Comparison of ENCODE assay signal across 28 mouse cellular contexts in genomic region chr6:38364121-38364520, GRCm38 (mm10). TPM values are rescaled to one million over a fixed set of nuclear protein-coding genes. Genes with fewer than 3 reads are reported as not detected.
DNase-seq lines count a peak whose midpoint lies in the region; ATAC-seq and TF ChIP-seq lines count a peak whose summit lies in the region.
"Had no signal": no experiment of that assay in that cellular context is flagged by ENCODE, and none has a peak within 500 bp of the region (broad histone marks: within the 10 kb centered on the region; RNA-seq: fewer than 3 reads in every experiment).

No protein-coding gene starts in this region.

- TF ChIP-seq EP300 in ES-Bruce4 (IDR thresholded peaks at IDR 0.05; ENCODE audit: insufficient read depth, low read depth, low read length), result no peak

- no peak overlapping the region for H3K9ac ChIP-seq in hindbrain, embryonic 12.5 days
- no peak overlapping the region for H3K9ac ChIP-seq in ES-Bruce4 (ENCODE audit: low read depth, poor library complexity, severe bottlenecking)
- H3K9ac ChIP-seq: forebrain, embryonic 13.5 days; heart, embryonic 13.5 days; hindbrain, embryonic 14.5 days had no signal

- no peak overlapping the region for H3K4me2 ChIP-seq in hindbrain, embryonic 12.5 days (replicated peaks)
- H3K4me2 ChIP-seq: forebrain, embryonic 13.5 days; heart, embryonic 13.5 days; hindbrain, embryonic 14.5 days had no signal

- H3K36me3 ChIP-seq in hindbrain, embryonic 10.5 days, result no peaks in the 10 kb centered on the region
- no peaks in the 10 kb centered on the region for H3K36me3 ChIP-seq in hindbrain, embryonic 12.5 days
- H3K36me3 ChIP-seq in ES-Bruce4 (ENCODE audit: control insufficient read depth, insufficient read depth, low read length, poor library complexity, severe bottlenecking), result no peaks in the 10 kb centered on the region
- H3K36me3 ChIP-seq: forebrain, embryonic 10.5 days; G1E; heart, embryonic 13.5 days had no signal

- H3K4me3 ChIP-seq in hindbrain, embryonic 10.5 days, result no peak overlapping the region
- H3K4me3 ChIP-seq in hindbrain, embryonic 12.5 days, result no peak overlapping the region
- H3K4me3 ChIP-seq in ES-Bruce4 (ENCODE audit: low read depth, low read length), result no peak overlapping the region
- H3K4me3 ChIP-seq: forebrain, embryonic 10.5 days; forebrain, embryonic 13.5 days; heart, embryonic 13.5 days had no signal

- H3K27ac ChIP-seq in hindbrain, embryonic 10.5 days, result peak overlapping the region; percentile 70
- no peak overlapping the region for H3K27ac ChIP-seq in hindbrain, embryonic 12.5 days
- H3K27ac ChIP-seq in ES-Bruce4 (ENCODE audit: insufficient read depth, low read length), result peak overlapping the region; percentile 66
- H3K27ac ChIP-seq: forebrain, embryonic 10.5 days; forebrain, embryonic 13.5 days; heart, embryonic 13.5 days; hindbrain, embryonic 14.5 days had no signal

- no peak for ATAC-seq in hindbrain, embryonic 12.5 days (ENCODE audit: low FRiP score)
- ATAC-seq: activated CD4-positive, CD25-positive, alpha-beta regulatory T cell, adult 4 months; CD4-positive, CD25-positive, alpha-beta regulatory T cell, adult 4 months; forebrain, embryonic 13.5 days; forebrain, embryonic 16.5 days; intestine, postnatal 0 days; Patski had no signal

- H3K4me1 ChIP-seq in hindbrain, embryonic 10.5 days (replicated peaks), result peaks cover 12% of the 10 kb centered on the region
- no peaks in the 10 kb centered on the region for H3K4me1 ChIP-seq in hindbrain, embryonic 12.5 days
- H3K4me1 ChIP-seq in ES-Bruce4 (ENCODE audit: control insufficient read depth, insufficient read depth, low read length), result peaks cover 3% of the 10 kb centered on the region
- H3K4me1 ChIP-seq: forebrain, embryonic 10.5 days; forebrain, embryonic 13.5 days; heart, embryonic 13.5 days had no signal

- TF ChIP-seq CTCF in ES-Bruce4 (IDR thresholded peaks at IDR 0.05; ENCODE audit: low read depth, low read length), result no peak

- H3K27me3 ChIP-seq in hindbrain, embryonic 10.5 days (ENCODE audit: insufficient read depth, poor library complexity, severe bottlenecking), result no peaks in the 10 kb centered on the region
- no peaks in the 10 kb centered on the region for H3K27me3 ChIP-seq in hindbrain, embryonic 12.5 days
- no peaks in the 10 kb centered on the region for H3K27me3 ChIP-seq in ES-Bruce4 (ENCODE audit: control insufficient read depth, insufficient read depth, low read length, poor library complexity, severe bottlenecking)
- H3K27me3 ChIP-seq: heart, embryonic 13.5 days; Patski had no signal

- no peak for TF ChIP-seq POLR2A in ES-Bruce4 (IDR thresholded peaks at IDR 0.05; ENCODE audit: insufficient read depth, low read length)

- H3K9me3 ChIP-seq in hindbrain, embryonic 10.5 days, result no peaks in the 10 kb centered on the region
- H3K9me3 ChIP-seq in hindbrain, embryonic 12.5 days (replicated peaks), result no peaks in the 10 kb centered on the region
- peaks cover 8% of the 10 kb centered on the region for H3K9me3 ChIP-seq in ES-Bruce4 (replicated peaks; ENCODE audit: control insufficient read depth, insufficient read depth, low read length, poor library complexity, severe bottlenecking)
- H3K9me3 ChIP-seq: forebrain, embryonic 10.5 days; forebrain, embryonic 13.5 days; heart, embryonic 13.5 days had no signal

- DNase-seq in hindbrain, embryonic 10.5 days (ENCODE audit: low spot score), result peak; percentile 16
- DNase-seq in ES-CJ7 (ENCODE audit: low read depth, low spot score), result peak; percentile 69
- DNase-seq in retina, embryonic 14.5 days (ENCODE audit: low spot score), result peak; percentile 42
- DNase-seq in testis, postnatal 10 days (ENCODE audit: low spot score), result no peak
- no peak for DNase-seq in cerebellum, adult 18-20 months
- DNase-seq: adrenal gland, adult 8-10 months; adrenal gland, postnatal 25 days; cerebellum, adult 2 months; cerebellum, adult 9-11 months; cerebellum, postnatal 25 days; embryo, embryonic 11 days; gastrocnemius, postnatal 10 days; heart, adult 18-20 months; heart, postnatal 14 days; heart, postnatal 4 days; kidney, adult 2 months had no signal

RNA-seq across cellular contexts. Expression of gene Zc3hav1, which starts 9.7 kb away (rescaled TPM):
- 2.2 and 2.4 TPM in 2 replicates for polyA plus RNA-seq in hindbrain, embryonic 10.5 days (2016; fragmentation: Nextera tagmentation; extraction: Ambion mirVana)
- polyA plus RNA-seq in hindbrain, embryonic 12.5 days (2016; fragmentation: Nextera tagmentation; extraction: Ambion mirVana), result 1.9 and 2.3 TPM in 2 replicates
- polyA plus RNA-seq in ES-Bruce4 (2011; ENCODE audit: insufficient read depth, insufficient read length, low read depth, missing spikeins), result 37.6 and 39.1 TPM in 2 replicates

RNA-seq across cellular contexts. Expression of gene Ttc26, which starts 17.1 kb away (rescaled TPM):
- 14.3 and 14.6 TPM in 2 replicates for polyA plus RNA-seq in hindbrain, embryonic 10.5 days (2016; fragmentation: Nextera tagmentation; extraction: Ambion mirVana)
- 12.2 and 12.7 TPM in 2 replicates for polyA plus RNA-seq in hindbrain, embryonic 12.5 days (2016; fragmentation: Nextera tagmentation; extraction: Ambion mirVana)
- polyA plus RNA-seq in ES-Bruce4 (2011; ENCODE audit: insufficient read depth, insufficient read length, low read depth, missing spikeins), result 12.1 and 14.3 TPM in 2 replicates
- polyA plus RNA-seq: CD4-positive, CD25-positive, alpha-beta regulatory T cell, adult 4 months had no signal

Comparison
In these comparisons a context has a peak if more than half of its experiments do, and no peak if none do; other contexts are left out.
1. DNase-seq: peak in hindbrain, embryonic 10.5 days (single experiment), ES-CJ7 (single experiment) and retina, embryonic 14.5 days (single experiment); none in testis, postnatal 10 days (single experiment) and cerebellum, adult 18-20 months (0 of 2).
2. RNA of gene Zc3hav1, which starts 9.7 kb away (polyA plus RNA-seq): 37.6 to 39.1 TPM in ES-Bruce4; 1.9 to 2.3 TPM in hindbrain, embryonic 12.5 days and 2.2 to 2.4 TPM in hindbrain, embryonic 10.5 days; every median in the first group is over 10 times any median in the second.